Mouse (Mus musculus) liver, embryonic 14.5 days (tissue): ENCODE results near the gene Rpl10a. TPM values are rescaled to one million over a fixed set of nuclear protein-coding genes. Genes with fewer than 3 reads are reported as not detected.

ENCODE experiments used
- ATAC-seq: fragments of 200-750 bp; cut with Nextera tagmentation; 2 replicates; pipeline ENCODE4 v1.8.0; 2017; ENCODE audit warnings: moderate number of reproducible peaks, mild to moderate bottlenecking, moderate library complexity; ENCODE audit not compliant: insufficient read depth
- DNase-seq, 3 experiments: peaks; one replicate each; pipeline ENCODE4 v3.0.0-alpha.2; 2012 to 2013; ENCODE audit warnings: low read depth in 3 of 3, low spot score in 3 of 3
- H3K27ac ChIP-seq: fragments of 300-500 bp; sonication (generic); 2 replicates; pipeline ENCODE4 v1.5.1; 2014; ENCODE audit warnings: moderate library complexity, mild to moderate bottlenecking, control low read depth, inconsistent platforms
- H3K27me3 ChIP-seq: fragments of 300-500 bp; sonication (generic); 2 replicates; pipeline ENCODE4 v1.6.1; 2014; ENCODE audit warnings: mild to moderate bottlenecking, low read length, moderate library complexity; ENCODE audit not compliant: control insufficient read depth, insufficient read depth
- H3K36me3 ChIP-seq: fragments of 300-500 bp; sonication (generic); replicated peaks from 2 replicates; pipeline ENCODE4 v1.6.1; 2014; ENCODE audit warnings: low read depth; ENCODE audit not compliant: control insufficient read depth, insufficient read depth
- H3K4me1 ChIP-seq, 2 experiments: fragments of 200-500 bp in 1 of 2; fragments of 300-500 bp in 1 of 2; sonication (generic) in 1 of 2; replicated peaks; 2 replicates each; pipeline ENCODE4 v1.6.1; 2012 to 2014; ENCODE audit warnings: antibody characterized with exemption in 1 of 2, inconsistent platforms in 1 of 2, low read length in 1 of 2; ENCODE audit not compliant: control insufficient read depth in 2 of 2, insufficient read depth in 2 of 2
- H3K4me2 ChIP-seq: fragments of 300-500 bp; sonication (generic); 2 replicates; pipeline ENCODE4 v1.6.1; 2014; ENCODE audit warnings: low read depth, mild to moderate bottlenecking, control low read depth, moderate library complexity
- H3K4me3 ChIP-seq, 2 experiments: fragments of 200-500 bp in 1 of 2; fragments of 300-500 bp in 1 of 2; sonication (generic) in 1 of 2; 2 replicates each; pipeline ENCODE4 v1.5.1; 2012 to 2014; ENCODE audit warnings: low read depth in 2 of 2, low read length in 2 of 2, mild to moderate bottlenecking in 2 of 2, control low read depth in 1 of 2, inconsistent platforms in 1 of 2, moderate library complexity in 1 of 2; ENCODE audit not compliant: insufficient read depth in 1 of 2
- H3K9ac ChIP-seq: fragments of 300-500 bp; sonication (generic); replicated peaks from 2 replicates; pipeline ENCODE4 v1.6.1; 2014; ENCODE audit warnings: mild to moderate bottlenecking, control low read depth, moderate library complexity
- H3K9me3 ChIP-seq: fragments of 300-500 bp; sonication (generic); 2 replicates; pipeline ENCODE4 v1.6.1; 2016; ENCODE audit warnings: low read length, mixed read lengths; ENCODE audit not compliant: control insufficient read depth
- CTCF ChIP-seq: IDR thresholded peaks from 2 replicates; pipeline ENCODE4 v1.5.1; 2016; ENCODE audit warnings: antibody characterized with exemption, low read depth, control low read depth
- EP300 ChIP-seq: IDR thresholded peaks from 2 replicates; pipeline ENCODE4 v1.6.1; 2016; ENCODE audit warnings: antibody characterized with exemption, low read depth
- WGBS: fragments of 180-500 bp; shearing (Covaris S2); extraction: QIAGEN DNeasy Blood & Tissue Kit; methylation state at CpG from one replicate; pipeline ENCODE4 v1.1.7; 2014; ENCODE audit not compliant: insufficient replicate concordance; 5-methylcytosine and 5-hydroxymethylcytosine counted together
- polyA plus RNA-seq, 2 experiments: library from polyadenylated mRNA; depleted of rRNA in 1 of 2; stranded (reverse) in 1 of 2; unstranded in 1 of 2; fragments of >200 nt; fragmentation: Nextera tagmentation in 1 of 2; extraction: Ambion mirVana in 1 of 2; gene quantifications; 2 replicates each; pipeline versions ENCODE4 v1.2.1 to v1.2.3; 2012 to 2014

The Rpl10a gene
- polyA plus RNA-seq, 2 experiments: 510 to 1,992 TPM

GRCm38 (mm10) chr17:28305172-28305571 is 23.1 kb upstream of the Rpl10a start:
- no peaks in the 10 kb centered on the region for H3K36me3 ChIP-seq
- DNase-seq: no peak
- ATAC-seq: no peak
- no peak overlapping the region for H3K4me2 ChIP-seq
- H3K9ac ChIP-seq: no peak overlapping the region
- H3K4me1 ChIP-seq: peaks cover 0 to 5% of the 10 kb centered on the region in 2 experiments; a peak in 2 of 4 replicates
- WGBS: 58% methylated on average over 10 of the region's 10 CpGs
- no peaks in the 10 kb centered on the region for H3K9me3 ChIP-seq
- no peak overlapping the region for H3K27ac ChIP-seq
- no peaks in the 10 kb centered on the region for H3K27me3 ChIP-seq
- H3K4me3 ChIP-seq: no peak overlapping the region
- no peak for TF ChIP-seq EP300
- no peak for TF ChIP-seq CTCF

- Histone ChIP-seq H3K27ac (no peak overlapping the region), H3K27me3 (no peaks in the 10 kb centered on the region), H3K4me1 (peaks cover 4 to 15% of the 10 kb centered on the region in 2 experiments), H3K4me2 (peak overlapping the region; percentile 32), H3K4me3 (0 out of 4 replicates have a peak overlapping the region, but pooled peaks of 1 of the 2 experiments have one; percentile 10), H3K9ac (no peak overlapping the region), H3K36me3 (no peaks in the 10 kb centered on the region), H3K9me3 (no peaks in the 10 kb centered on the region)
- no peak for ATAC-seq
- WGBS: 9% methylated on average over 18 of the region's 18 CpGs
- no peak for TF ChIP-seq EP300
- TF ChIP-seq CTCF: peak; percentile 91
- DNase-seq: peak; percentile 69 to 72 (median 71)
These were observed 19.7 kb upstream of the Rpl10a start for GRCm38 (mm10) chr17:28308297-28309195.

GRCm38 (mm10) chr17:28310831-28311230 is 17.4 kb upstream of the Rpl10a start:
- no peak overlapping the region for H3K27ac ChIP-seq
- no peaks in the 10 kb centered on the region for H3K36me3 ChIP-seq
- no peak overlapping the region for H3K4me3 ChIP-seq
- no peaks in the 10 kb centered on the region for H3K27me3 ChIP-seq
- TF ChIP-seq CTCF (0 out of 2 replicates have a peak, but pooled peaks have one; percentile 1), EP300 (no peak)
- ATAC-seq (no peak), DNase-seq (no peak)
- WGBS: 68% methylated on average over 3 of the region's 3 CpGs
- H3K9ac ChIP-seq: no peak overlapping the region
- H3K9me3 ChIP-seq: no peaks in the 10 kb centered on the region
- H3K4me1 ChIP-seq: peaks cover 7 to 20% of the 10 kb centered on the region in 2 experiments
- H3K4me2 ChIP-seq: no peak overlapping the region

- no peak overlapping the region for H3K27ac ChIP-seq
- no peaks in the 10 kb centered on the region for H3K9me3 ChIP-seq
- WGBS: 74% methylated on average over 5 of the region's 5 CpGs
- peaks cover 7 to 20% of the 10 kb centered on the region in 2 experiments for H3K4me1 ChIP-seq
- TF ChIP-seq CTCF: no peak
- TF ChIP-seq EP300: no peak
- no peak for DNase-seq
- H3K4me2 ChIP-seq: no peak overlapping the region; the same call in 1 of the 2 replicates
- H3K9ac ChIP-seq: no peak overlapping the region; the same call in 1 of the 2 replicates
- H3K36me3 ChIP-seq: no peaks in the 10 kb centered on the region
- H3K27me3 ChIP-seq: no peaks in the 10 kb centered on the region
- ATAC-seq: no peak
- no peak overlapping the region for H3K4me3 ChIP-seq
These were observed 16.7 kb upstream of the Rpl10a start for GRCm38 (mm10) chr17:28311366-28312132.
